Mouse (Mus musculus) forebrain, embryonic 16.5 days (tissue): ENCODE data around the gene Hist1h1t. TPM values are rescaled to one million over a fixed set of nuclear protein-coding genes. Genes with fewer than 3 reads are reported as not detected.

ENCODE experiments used
- microRNA-seq: library from miRNA; unstranded; fragments of <30 nt; microRNA quantifications from one replicate; pipeline ENCODE4, GENCODE M21; 2017
- polyA plus RNA-seq: library from polyadenylated mRNA; unstranded; fragments of >200 nt; fragmentation: Nextera tagmentation; extraction: Ambion mirVana; gene quantifications from 2 replicates; pipeline ENCODE4 v1.2.1, GENCODE M21; 2015

Hist1h1t gene
- polyA plus RNA-seq, 1 experiment from 2014 or later: not detected

Small RNA genes lying within 50 kb of the gene (microRNA-seq; reads per million reads assigned to microRNA genes)
- gene Gm44314 (not detected), gene Gm44350 (not detected)

Other genes with a start within 250 kb of the Hist1h1t start
- 0.06 and 0.22 TPM in 2 replicates for gene Btn1a1, start 229.9 kb upstream of the Hist1h1t start, polyA plus RNA-seq
- 0.18 TPM in 1 of 2 replicates, not detected in the other for gene Btn2a2, start 207.0 kb upstream of the Hist1h1t start, polyA plus RNA-seq
- gene Hist1h4h, start 164.8 kb upstream of the Hist1h1t start, polyA plus RNA-seq: 2.9 and 4.6 TPM in 2 replicates
- not detected in 2 replicates for gene Hist1h2af, start 161.9 kb upstream of the Hist1h1t start, polyA plus RNA-seq
- 1.5 and 3.2 TPM in 2 replicates for gene Hist1h3g, start 160.4 kb upstream of the Hist1h1t start, polyA plus RNA-seq
- gene Hist1h2bh, start 152.4 kb upstream of the Hist1h1t start, polyA plus RNA-seq: 0.23 and 0.47 TPM in 2 replicates
- gene Hist1h3f, start 151.8 kb upstream of the Hist1h1t start, polyA plus RNA-seq: 0.30 and 0.61 TPM in 2 replicates
- not detected in 2 replicates for gene Hist1h4f, start 144.2 kb upstream of the Hist1h1t start, polyA plus RNA-seq
- gene Hist1h1d, start 142.6 kb upstream of the Hist1h1t start, polyA plus RNA-seq: 0.15 and 0.22 TPM in 2 replicates
- 2.0 and 3.4 TPM in 2 replicates for gene Hist1h3e, start 133.4 kb upstream of the Hist1h1t start, polyA plus RNA-seq
- 33.0 and 46.2 TPM in 2 replicates for gene Hist1h2ae, start 124.6 kb upstream of the Hist1h1t start, polyA plus RNA-seq
- gene Hist1h2bg, start 124.4 kb upstream of the Hist1h1t start, polyA plus RNA-seq: 2.1 and 6.2 TPM in 2 replicates
- 2.1 and 2.6 TPM in 2 replicates for gene Hist1h2bf, start 121.6 kb upstream of the Hist1h1t start, polyA plus RNA-seq
- gene Hist1h2ad, start 121.4 kb upstream of the Hist1h1t start, polyA plus RNA-seq: 1.2 and 3.4 TPM in 2 replicates
- 2.2 and 2.8 TPM in 2 replicates for gene Hist1h3d, start 120.1 kb upstream of the Hist1h1t start, polyA plus RNA-seq
- 51.0 and 59.0 TPM in 2 replicates for gene Hist1h4d, start 114.2 kb upstream of the Hist1h1t start, polyA plus RNA-seq
- 2.0 and 2.6 TPM in 2 replicates for gene Hist1h2be, start 74.7 kb upstream of the Hist1h1t start, polyA plus RNA-seq
- 7.0 and 9.9 TPM in 2 replicates for gene Hist1h1e, start 73.3 kb upstream of the Hist1h1t start, polyA plus RNA-seq
- gene Hist1h2ac, start 11.9 kb upstream of the Hist1h1t start, polyA plus RNA-seq: 0.80 and 0.83 TPM in 2 replicates
- gene Hist1h2bc, start 11.6 kb upstream of the Hist1h1t start, polyA plus RNA-seq: 27.2 and 35.5 TPM in 2 replicates
- gene Hist1h4c, start 2.6 kb downstream of the Hist1h1t start, polyA plus RNA-seq: 2.1 and 2.2 TPM in 2 replicates
- 2.1 and 3.3 TPM in 2 replicates for gene Hfe, start 15.0 kb downstream of the Hist1h1t start, polyA plus RNA-seq
- 16.7 and 22.7 TPM in 2 replicates for gene Hist1h1c, start 43.0 kb downstream of the Hist1h1t start, polyA plus RNA-seq
- 1.6 and 2.0 TPM in 2 replicates for gene Hist1h3c, start 49.8 kb downstream of the Hist1h1t start, polyA plus RNA-seq
- 0.86 and 0.95 TPM in 2 replicates for gene Hist1h2bb, start 50.9 kb downstream of the Hist1h1t start, polyA plus RNA-seq
- 14.5 and 16.2 TPM in 2 replicates for gene Hist1h2ab, start 55.3 kb downstream of the Hist1h1t start, polyA plus RNA-seq
- 4.9 and 6.7 TPM in 2 replicates for gene Hist1h3b, start 56.5 kb downstream of the Hist1h1t start, polyA plus RNA-seq
- gene Hist1h4b, start 61.2 kb downstream of the Hist1h1t start, polyA plus RNA-seq: 1.5 TPM in 1 of 2 replicates, not detected in the other
- gene Hist1h4a, start 65.4 kb downstream of the Hist1h1t start, polyA plus RNA-seq: not detected in 2 replicates
- 1.5 and 1.9 TPM in 2 replicates for gene Hist1h3a, start 66.6 kb downstream of the Hist1h1t start, polyA plus RNA-seq
- gene Hist1h1a, start 67.9 kb downstream of the Hist1h1t start, polyA plus RNA-seq: 0.70 and 1.0 TPM in 2 replicates
- not detected in 2 replicates for gene Trim38, start 74.1 kb downstream of the Hist1h1t start, polyA plus RNA-seq
- gene Slc17a2, start 111.2 kb downstream of the Hist1h1t start, polyA plus RNA-seq: not detected in 2 replicates
- not detected in 2 replicates for gene Slc17a3, start 143.6 kb downstream of the Hist1h1t start, polyA plus RNA-seq
- not detected in 2 replicates for gene Slc17a1, start 171.9 kb downstream of the Hist1h1t start, polyA plus RNA-seq
- gene Slc17a4, start 219.2 kb downstream of the Hist1h1t start, polyA plus RNA-seq: not detected in 2 replicates
- gene Hist1h2ba, start 238.3 kb downstream of the Hist1h1t start, polyA plus RNA-seq: not detected in 2 replicates
- gene Hist1h2aa, start 238.6 kb downstream of the Hist1h1t start, polyA plus RNA-seq: not detected in 2 replicates